Mouse (Mus musculus) E14TG2a.4 (cell line): ENCODE results near the gene Itgb7.

Experiments
- CTCF ChIP-seq: conservative IDR thresholded peaks from 2 replicates; pipeline ENCODE4 v1.5.1; 2014; ENCODE audit warnings: low read length
- NANOG ChIP-seq: IDR thresholded peaks from 2 replicates; pipeline ENCODE4 v1.6.1; 2014; ENCODE audit warnings: borderline replicate concordance, low read length, mixed read lengths
- POU5F1 ChIP-seq: IDR thresholded peaks from 2 replicates; pipeline ENCODE4 v1.6.1; 2014; ENCODE audit warnings: low read length, borderline replicate concordance

DNA sequence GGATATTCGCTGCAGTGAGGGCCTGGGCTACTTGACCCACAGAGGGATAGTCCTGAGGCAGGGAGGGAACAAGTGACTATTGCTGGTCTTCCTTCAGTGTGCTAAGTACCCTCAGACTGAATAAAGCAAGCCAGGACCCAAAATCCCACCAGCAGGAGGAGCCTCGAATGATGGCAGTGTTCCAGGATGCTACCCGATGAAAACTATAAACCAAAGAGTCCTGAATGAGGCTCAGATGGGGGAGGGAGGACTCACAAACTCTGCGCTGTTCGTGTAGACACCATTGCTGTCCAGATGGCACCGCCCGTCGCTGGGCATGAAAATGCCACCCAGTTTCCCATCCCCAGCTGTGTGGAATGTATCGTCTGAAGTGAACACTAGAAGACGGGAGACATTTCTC is 9.4 kb downstream of the Itgb7 start:
- TF ChIP-seq CTCF (peak; percentile 6; the same call in 1 of the 2 replicates), NANOG (no peak), POU5F1 (no peak)
